Mouse (Mus musculus) neural tube, embryonic 13.5 days (tissue): ENCODE results near the gene Ugt1a9. TPM values are rescaled to one million over a fixed set of nuclear protein-coding genes. Genes with fewer than 3 reads are reported as not detected.

Experiments
- ATAC-seq: fragments of 200-750 bp; cut with Nextera tagmentation; 2 replicates; pipeline ENCODE4 v1.8.0; 2017; ENCODE audit warnings: low read depth, mild to moderate bottlenecking, moderate TSS enrichment, moderate library complexity
- H3K27ac ChIP-seq: fragments of 300-500 bp; sonication (generic); replicated peaks from 2 replicates; pipeline ENCODE4 v1.5.1; 2015; ENCODE audit warnings: moderate library complexity, mild to moderate bottlenecking, inconsistent platforms
- H3K27me3 ChIP-seq: fragments of 300-500 bp; sonication (generic); 2 replicates; pipeline ENCODE4 v1.6.1; 2015; ENCODE audit warnings: mild to moderate bottlenecking, inconsistent platforms
- H3K36me3 ChIP-seq: fragments of 300-500 bp; sonication (generic); 2 replicates; pipeline ENCODE4 v1.6.1; 2015; ENCODE audit warnings: mild to moderate bottlenecking, inconsistent platforms
- H3K4me1 ChIP-seq: fragments of 300-500 bp; sonication (generic); replicated peaks from 2 replicates; pipeline ENCODE4 v1.6.1; 2015; ENCODE audit warnings: inconsistent platforms
- H3K4me2 ChIP-seq: fragments of 300-500 bp; sonication (generic); 2 replicates; pipeline ENCODE4 v1.6.1; 2015; ENCODE audit warnings: inconsistent platforms, mild to moderate bottlenecking, moderate library complexity
- H3K4me3 ChIP-seq: fragments of 300-500 bp; sonication (generic); 2 replicates; pipeline ENCODE4 v1.5.1; 2015; ENCODE audit warnings: mild to moderate bottlenecking, inconsistent platforms
- H3K9ac ChIP-seq: fragments of 300-500 bp; sonication (generic); 2 replicates; pipeline ENCODE4 v1.6.1; 2015; ENCODE audit warnings: moderate library complexity, mild to moderate bottlenecking, inconsistent platforms
- H3K9me3 ChIP-seq: fragments of 300-500 bp; sonication (generic); 2 replicates; pipeline ENCODE4 v1.6.1; 2016; ENCODE audit warnings: inconsistent platforms
- WGBS: fragments of 180-500 bp; shearing (Covaris S2); methylation state at CpG from one replicate; pipeline ENCODE4 v1.1.7; 2015; 5-methylcytosine and 5-hydroxymethylcytosine counted together
- polyA plus RNA-seq: library from polyadenylated mRNA; unstranded; fragments of >200 nt; fragmentation: Nextera tagmentation; extraction: Ambion mirVana; gene quantifications from 2 replicates; pipeline ENCODE4 v1.2.1, GENCODE M21; 2015

Gene Ugt1a9
- polyA plus RNA-seq, 1 experiment from 2014 or later: not detected

- Histone ChIP-seq H3K27me3 (no peaks in the 10 kb centered on the region), H3K4me2 (no peak overlapping the region), H3K9me3 (peaks cover 97% of the 10 kb centered on the region), H3K36me3 (no peaks in the 10 kb centered on the region), H3K4me1 (no peaks in the 10 kb centered on the region), H3K4me3 (no peak overlapping the region), H3K9ac (no peak overlapping the region), H3K27ac (no peak overlapping the region)
- 66% methylated on average over 11 of the region's 11 CpGs for WGBS
- ATAC-seq: no peak
These were observed 164.7 kb downstream of the Ugt1a9 start for GRCm38 (mm10) chr1:88235046-88235893.

- no peak overlapping the region for H3K4me2 ChIP-seq
- H3K9me3 ChIP-seq: peaks cover 97% of the 10 kb centered on the region
- no peaks in the 10 kb centered on the region for H3K36me3 ChIP-seq
- H3K4me3 ChIP-seq: no peak overlapping the region
- H3K9ac ChIP-seq: no peak overlapping the region
- no peak for ATAC-seq
- H3K27me3 ChIP-seq: no peaks in the 10 kb centered on the region
- 64% methylated on average over 4 of the region's 4 CpGs for WGBS
- no peaks in the 10 kb centered on the region for H3K4me1 ChIP-seq
- H3K27ac ChIP-seq: no peak overlapping the region
These were observed 165.4 kb downstream of the Ugt1a9 start for GRCm38 (mm10) chr1:88235894-88236415.

GRCm38 (mm10) chr1:88237311-88237710 lies 166.7 kb downstream of the Ugt1a9 start:
- Histone ChIP-seq H3K4me2 (no peak overlapping the region), H3K36me3 (no peaks in the 10 kb centered on the region), H3K4me1 (no peaks in the 10 kb centered on the region), H3K27ac (no peak overlapping the region), H3K4me3 (no peak overlapping the region), H3K27me3 (no peaks in the 10 kb centered on the region), H3K9ac (no peak overlapping the region), H3K9me3 (peaks cover 97% of the 10 kb centered on the region)
- no peak for ATAC-seq
- 79% methylated on average over 5 of the region's 5 CpGs for WGBS

- H3K27ac ChIP-seq: no peak overlapping the region
- peaks cover 96% of the 10 kb centered on the region for H3K9me3 ChIP-seq
- 80% methylated on average over 6 of the region's 6 CpGs for WGBS
- H3K27me3 ChIP-seq: no peaks in the 10 kb centered on the region
- H3K9ac ChIP-seq: no peak overlapping the region
- no peak for ATAC-seq
- H3K36me3 ChIP-seq: no peaks in the 10 kb centered on the region
- no peaks in the 10 kb centered on the region for H3K4me1 ChIP-seq
- no peak overlapping the region for H3K4me2 ChIP-seq
- H3K4me3 ChIP-seq: no peak overlapping the region
These were observed 168.2 kb downstream of the Ugt1a9 start for GRCm38 (mm10) chr1:88238771-88239170.

- 72% methylated on average over 5 of the region's 5 CpGs for whole genome bisulfite sequencing
- H3K9me3 ChIP-seq: peaks cover 96% of the 10 kb centered on the region
- no peaks in the 10 kb centered on the region for H3K4me1 ChIP-seq
These were observed 169.5 kb downstream of the Ugt1a9 start for GRCm38 (mm10) chr1:88240072-88240471.

GRCm38 (mm10) chr1:88240579-88240978 lies 170.0 kb downstream of the Ugt1a9 start:
- 77% methylated on average over 4 of the region's 4 CpGs for WGBS
- no peak overlapping the region for H3K9ac ChIP-seq
- no peak for ATAC-seq
- H3K4me2 ChIP-seq: no peak overlapping the region
- no peaks in the 10 kb centered on the region for H3K36me3 ChIP-seq
- H3K27me3 ChIP-seq: no peaks in the 10 kb centered on the region
- no peak overlapping the region for H3K27ac ChIP-seq
- no peaks in the 10 kb centered on the region for H3K4me1 ChIP-seq
- no peak overlapping the region for H3K4me3 ChIP-seq
- H3K9me3 ChIP-seq: peaks cover 96% of the 10 kb centered on the region

More at GRCm38 (mm10) chr1:88240072-88240471, 169.5 kb downstream of the Ugt1a9 start:
- ATAC-seq: no peak
- H3K27ac ChIP-seq: no peak overlapping the region
- no peaks in the 10 kb centered on the region for H3K36me3 ChIP-seq
- H3K4me3 ChIP-seq: no peak overlapping the region
- H3K27me3 ChIP-seq: no peaks in the 10 kb centered on the region
- no peak overlapping the region for H3K9ac ChIP-seq
- no peak overlapping the region for H3K4me2 ChIP-seq

- no peak overlapping the region for H3K9ac ChIP-seq
- no peak for ATAC-seq
- H3K4me3 ChIP-seq: no peak overlapping the region
- no peaks in the 10 kb centered on the region for H3K4me1 ChIP-seq
- H3K36me3 ChIP-seq: no peaks in the 10 kb centered on the region
- H3K27me3 ChIP-seq: no peaks in the 10 kb centered on the region
- 67% methylated on average over 5 of the region's 5 CpGs for WGBS
- H3K27ac ChIP-seq: no peak overlapping the region
- H3K9me3 ChIP-seq: peaks cover 99% of the 10 kb centered on the region
- H3K4me2 ChIP-seq: no peak overlapping the region
These were observed 173.3 kb downstream of the Ugt1a9 start for GRCm38 (mm10) chr1:88243861-88244260.

GRCm38 (mm10) chr1:88245881-88246280 lies 175.3 kb downstream of the Ugt1a9 start:
- no peaks in the 10 kb centered on the region for H3K36me3 ChIP-seq
- H3K9me3 ChIP-seq: peaks cover 99% of the 10 kb centered on the region
- 80% methylated on average over 6 of the region's 6 CpGs for WGBS
- H3K4me1 ChIP-seq: no peaks in the 10 kb centered on the region
- no peak overlapping the region for H3K27ac ChIP-seq
- no peak overlapping the region for H3K4me2 ChIP-seq
- no peaks in the 10 kb centered on the region for H3K27me3 ChIP-seq
- ATAC-seq: no peak
- no peak overlapping the region for H3K4me3 ChIP-seq
- no peak overlapping the region for H3K9ac ChIP-seq

GRCm38 (mm10) chr1:88246386-88246785 lies 175.8 kb downstream of the Ugt1a9 start:
- no peak for ATAC-seq
- H3K36me3 ChIP-seq: no peaks in the 10 kb centered on the region
- H3K27me3 ChIP-seq: no peaks in the 10 kb centered on the region
- H3K27ac ChIP-seq: no peak overlapping the region
- H3K4me2 ChIP-seq: no peak overlapping the region
- no peak overlapping the region for H3K4me3 ChIP-seq
- H3K4me1 ChIP-seq: no peaks in the 10 kb centered on the region
- 46% methylated on average over 6 of the region's 6 CpGs for WGBS
- peaks cover 99% of the 10 kb centered on the region for H3K9me3 ChIP-seq
- H3K9ac ChIP-seq: no peak overlapping the region

GRCm38 (mm10) chr1:88247660-88248059 lies 177.1 kb downstream of the Ugt1a9 start:
- H3K4me3 ChIP-seq: no peak overlapping the region
- H3K9me3 ChIP-seq: peaks cover 97% of the 10 kb centered on the region
- WGBS: 50% methylated on average over 2 of the region's 2 CpGs
- no peaks in the 10 kb centered on the region for H3K27me3 ChIP-seq
- H3K4me2 ChIP-seq: no peak overlapping the region
- H3K4me1 ChIP-seq: no peaks in the 10 kb centered on the region
- no peak for ATAC-seq
- H3K36me3 ChIP-seq: no peaks in the 10 kb centered on the region
- H3K27ac ChIP-seq: no peak overlapping the region
- no peak overlapping the region for H3K9ac ChIP-seq

GRCm38 (mm10) chr1:88248658-88249057 lies 178.1 kb downstream of the Ugt1a9 start:
- Histone ChIP-seq H3K4me2 (no peak overlapping the region), H3K9me3 (peaks cover 97% of the 10 kb centered on the region), H3K4me3 (no peak overlapping the region), H3K9ac (no peak overlapping the region), H3K27ac (no peak overlapping the region), H3K36me3 (no peaks in the 10 kb centered on the region), H3K27me3 (no peaks in the 10 kb centered on the region), H3K4me1 (no peaks in the 10 kb centered on the region)
- WGBS: 73% methylated on average over 4 of the region's 4 CpGs
- ATAC-seq: no peak

- Histone ChIP-seq H3K4me1 (no peaks in the 10 kb centered on the region), H3K9me3 (peaks cover 97% of the 10 kb centered on the region), H3K4me2 (no peak overlapping the region), H3K36me3 (no peaks in the 10 kb centered on the region), H3K27me3 (no peaks in the 10 kb centered on the region), H3K9ac (no peak overlapping the region), H3K27ac (no peak overlapping the region), H3K4me3 (no peak overlapping the region)
- no peak for ATAC-seq
- 80% methylated on average over 7 of the region's 7 CpGs for WGBS
These were observed 179.0 kb downstream of the Ugt1a9 start for GRCm38 (mm10) chr1:88249596-88249995.
